Mouse (Mus musculus): ENCODE results near the gene Ermap. TPM values are rescaled to one million over a fixed set of nuclear protein-coding genes. Genes with fewer than 3 reads are reported as not detected.

Gene Ermap
- polyA plus RNA-seq (2012; ENCODE audit: insufficient read depth, insufficient read length, low replicate concordance, missing spikeins) = not detected in 2 replicates

GRCm38 (mm10) chr4:119189864-119190263 lies at the start of gene Ermap:
Gene Ermap (minus strand): TSS chr4:119190011.
- H3K4me1 ChIP-seq (ENCODE audit: control insufficient read depth, insufficient read depth, low read length) = no peaks in the 10 kb centered on the region
- WGBS = 81% methylated on average over 6 of the region's 6 CpGs

DNA sequence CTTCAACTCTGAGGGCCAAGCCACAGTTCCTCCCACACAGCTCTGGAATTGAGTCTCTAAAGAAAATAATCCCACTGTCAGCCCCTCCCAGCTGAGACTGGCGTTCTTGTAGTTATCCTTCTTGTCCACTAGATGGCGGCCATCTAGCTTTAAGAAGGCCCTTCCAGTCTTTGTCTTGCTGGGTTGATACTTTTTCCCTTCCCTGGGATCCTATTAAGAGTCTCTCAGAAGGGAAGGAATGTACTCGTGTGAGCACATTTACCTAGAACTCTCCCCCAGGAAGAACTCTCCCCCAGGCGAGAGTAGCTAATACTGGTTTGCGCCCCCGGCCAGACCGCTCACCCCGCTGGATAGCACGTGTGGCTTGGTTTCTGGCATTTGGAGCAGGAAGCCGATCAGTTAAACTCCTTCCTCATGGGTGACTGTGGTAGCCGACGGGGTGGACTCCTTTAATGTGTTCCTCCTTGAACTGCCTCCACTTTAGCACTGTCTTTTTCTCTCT lies 49.4 kb upstream of the Ermap start:
- H3K4me3 ChIP-seq (ENCODE audit: insufficient read depth, low read depth, low read length) = no peak overlapping the region
- H3K4me1 ChIP-seq (ENCODE audit: control insufficient read depth, insufficient read depth, low read length) = peaks cover 9% of the 10 kb centered on the region
- TF ChIP-seq CTCF (IDR thresholded peaks at IDR 0.05; ENCODE audit: insufficient read depth, low read depth, low read length) = no peak
- no peak for TF ChIP-seq POLR2A (IDR thresholded peaks at IDR 0.05; ENCODE audit: insufficient read depth, low read depth, low read length)
- 31% methylated on average over 12 of the region's 12 CpGs for WGBS
- no peak overlapping the region for H3K27ac ChIP-seq (ENCODE audit: insufficient read depth, low read depth, low read length)

More at GRCm38 (mm10) chr4:119189864-119190263, at the start of gene Ermap:
- no peak for TF ChIP-seq POLR2A (IDR thresholded peaks at IDR 0.05; ENCODE audit: insufficient read depth, low read depth, low read length)
- Histone ChIP-seq H3K4me3 (ENCODE audit: insufficient read depth, low read depth, low read length) (no peak within 1 kb of the TSS), H3K27ac (ENCODE audit: insufficient read depth, low read depth, low read length) (no peak within 1 kb of the TSS)

DNA sequence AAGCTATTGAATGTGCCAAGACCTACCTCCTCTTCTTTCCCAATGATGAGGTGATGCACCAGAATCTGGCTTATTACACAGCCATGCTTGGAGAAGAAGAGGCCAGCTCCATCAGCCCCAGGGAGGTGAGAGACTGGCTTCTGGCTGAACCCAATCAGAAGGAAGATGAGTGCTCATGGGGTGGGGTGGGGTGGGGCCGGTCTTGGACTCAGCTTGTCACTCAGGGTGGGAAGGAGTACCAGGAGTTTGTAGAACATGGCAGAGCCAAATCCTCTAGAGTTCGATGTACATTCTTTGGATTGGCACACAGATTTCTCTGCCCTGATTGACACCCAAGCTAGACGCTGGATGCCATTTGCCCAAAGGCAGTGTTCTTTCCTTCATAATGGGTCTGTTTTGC lies 48.9 kb upstream of the Ermap start:
- WGBS = 53% methylated on average over 3 of the region's 3 CpGs
- H3K4me3 ChIP-seq (ENCODE audit: insufficient read depth, low read depth, low read length) = no peak overlapping the region
- peaks cover 10% of the 10 kb centered on the region for H3K4me1 ChIP-seq (ENCODE audit: control insufficient read depth, insufficient read depth, low read length)
- no peak for TF ChIP-seq POLR2A (IDR thresholded peaks at IDR 0.05; ENCODE audit: insufficient read depth, low read depth, low read length)
- no peak for TF ChIP-seq CTCF (IDR thresholded peaks at IDR 0.05; ENCODE audit: insufficient read depth, low read depth, low read length)
- H3K27ac ChIP-seq (ENCODE audit: insufficient read depth, low read depth, low read length) = no peak overlapping the region

DNA sequence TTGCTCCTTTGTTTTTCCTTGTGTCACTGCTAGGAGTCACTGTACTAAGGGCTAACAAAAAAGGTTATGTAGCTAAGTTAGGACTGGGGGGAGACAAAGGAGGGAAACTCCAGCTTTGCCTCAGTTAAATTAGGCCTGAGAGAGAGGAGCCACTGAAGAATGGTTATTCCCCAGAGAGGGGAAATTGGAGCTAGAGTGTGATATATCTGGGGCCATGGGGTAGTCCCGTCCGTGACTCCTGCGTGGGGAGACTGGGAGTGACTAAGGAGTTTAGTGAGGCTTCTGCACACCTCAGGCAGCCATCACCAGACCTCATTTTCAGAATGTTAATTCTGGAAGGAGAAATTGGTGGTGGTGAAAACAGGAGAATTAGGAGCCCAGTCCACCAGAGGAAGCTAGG lies 44.5 kb upstream of the Ermap start:
- Histone ChIP-seq H3K4me1 (ENCODE audit: control insufficient read depth, insufficient read depth, low read length) (peaks cover 9% of the 10 kb centered on the region), H3K27ac (ENCODE audit: insufficient read depth, low read depth, low read length) (no peak overlapping the region), H3K4me3 (ENCODE audit: insufficient read depth, low read depth, low read length) (no peak overlapping the region)
- TF ChIP-seq CTCF (IDR thresholded peaks at IDR 0.05; ENCODE audit: insufficient read depth, low read depth, low read length) (no peak), POLR2A (IDR thresholded peaks at IDR 0.05; ENCODE audit: insufficient read depth, low read depth, low read length) (no peak)
- WGBS = 81% methylated on average over 3 of the region's 3 CpGs

- H3K27ac ChIP-seq (ENCODE audit: insufficient read depth, low read depth, low read length) = no peak overlapping the region
- peaks cover 7% of the 10 kb centered on the region for H3K4me1 ChIP-seq (ENCODE audit: control insufficient read depth, insufficient read depth, low read length)
- TF ChIP-seq POLR2A (IDR thresholded peaks at IDR 0.05; ENCODE audit: insufficient read depth, low read depth, low read length) (0 out of 2 replicates have a peak, but pooled peaks have one; percentile 19), CTCF (IDR thresholded peaks at IDR 0.05; ENCODE audit: insufficient read depth, low read depth, low read length) (peak; percentile 14; the same call in 1 of the 2 replicates)
- WGBS = under 1% methylated on average over 36 of the region's 36 CpGs
- peak overlapping the region; percentile 90 for H3K4me3 ChIP-seq (ENCODE audit: insufficient read depth, low read depth, low read length)
Measured at GRCm38 (mm10) chr4:119233256-119233901, 43.6 kb upstream of the Ermap start.

GRCm38 (mm10) chr4:119232410-119233255 lies 42.8 kb upstream of the Ermap start, which contains the start of the genes AU022252 and P3h1:
Gene AU022252 (minus strand): TSS chr4:119232712.
Gene P3h1 (plus strand): TSS chr4:119232915.
- H3K4me3 ChIP-seq (ENCODE audit: insufficient read depth, low read depth, low read length) = peak within 1 kb of the TSS; percentile 90
- H3K27ac ChIP-seq (ENCODE audit: insufficient read depth, low read depth, low read length) = no peak within 1 kb of the TSS
- under 1% methylated on average over 71 of the region's 71 CpGs for whole genome bisulfite sequencing
- H3K4me1 ChIP-seq (ENCODE audit: control insufficient read depth, insufficient read depth, low read length) = peaks cover 7% of the 10 kb centered on the region
- TF ChIP-seq CTCF (IDR thresholded peaks at IDR 0.05; ENCODE audit: insufficient read depth, low read depth, low read length) (0 out of 2 replicates have a peak, but pooled peaks have one; percentile 4), POLR2A (IDR thresholded peaks at IDR 0.05; ENCODE audit: insufficient read depth, low read depth, low read length) (peak; percentile 85)

DNA sequence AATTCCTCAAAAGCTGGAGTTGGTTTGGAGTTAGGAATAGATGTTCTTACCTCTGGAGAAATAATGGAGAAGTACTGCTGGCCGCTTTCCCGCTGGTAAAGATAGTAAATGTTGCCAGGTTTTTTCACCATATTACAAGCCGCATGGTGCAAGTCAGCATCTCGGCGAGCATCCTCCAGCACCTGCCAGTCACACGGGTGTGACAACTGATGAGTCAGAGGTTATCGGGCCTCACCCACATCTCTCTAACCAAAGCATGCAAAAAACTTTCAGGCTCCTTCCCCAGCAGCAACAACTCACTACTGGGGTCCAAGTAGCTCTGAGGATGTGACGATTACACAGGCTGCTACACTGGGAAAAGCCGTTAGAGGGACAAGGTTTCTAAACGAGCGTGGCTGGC lies 36.9 kb upstream of the Ermap start:
- 93% methylated on average over 11 of the region's 11 CpGs for WGBS
- H3K4me3 ChIP-seq (ENCODE audit: insufficient read depth, low read depth, low read length) = no peak overlapping the region
- H3K27ac ChIP-seq (ENCODE audit: insufficient read depth, low read depth, low read length) = no peak overlapping the region
- H3K4me1 ChIP-seq (ENCODE audit: control insufficient read depth, insufficient read depth, low read length) = no peaks in the 10 kb centered on the region
- no peak for TF ChIP-seq CTCF (IDR thresholded peaks at IDR 0.05; ENCODE audit: insufficient read depth, low read depth, low read length)
- TF ChIP-seq POLR2A (IDR thresholded peaks at IDR 0.05; ENCODE audit: insufficient read depth, low read depth, low read length) = no peak

DNA sequence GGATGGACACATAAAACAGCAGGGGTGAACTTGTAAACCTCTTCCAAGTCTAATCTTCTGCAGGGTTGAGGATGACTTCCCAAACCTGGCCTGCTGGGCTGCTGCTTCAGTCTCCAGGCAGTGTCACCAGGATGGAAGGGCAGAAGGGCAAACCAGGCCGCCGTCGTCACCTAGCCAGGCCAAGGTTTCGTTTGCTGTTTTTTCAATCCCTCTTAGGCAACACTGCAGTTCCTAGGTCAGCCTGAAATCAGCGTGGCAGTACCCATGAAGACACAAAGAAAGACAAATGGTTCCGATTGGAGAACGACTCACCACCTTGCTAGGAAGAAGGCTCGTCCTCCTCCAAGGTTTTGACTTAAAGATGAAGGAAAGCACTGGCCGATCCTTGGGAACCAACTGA lies 35.9 kb upstream of the Ermap start:
- 93% methylated on average over 9 of the region's 9 CpGs for WGBS
- TF ChIP-seq POLR2A (IDR thresholded peaks at IDR 0.05; ENCODE audit: insufficient read depth, low read depth, low read length) (no peak), CTCF (IDR thresholded peaks at IDR 0.05; ENCODE audit: insufficient read depth, low read depth, low read length) (no peak)
- H3K4me3 ChIP-seq (ENCODE audit: insufficient read depth, low read depth, low read length) = no peak overlapping the region
- no peaks in the 10 kb centered on the region for H3K4me1 ChIP-seq (ENCODE audit: control insufficient read depth, insufficient read depth, low read length)
- H3K27ac ChIP-seq (ENCODE audit: insufficient read depth, low read depth, low read length) = no peak overlapping the region

- TF ChIP-seq POLR2A (IDR thresholded peaks at IDR 0.05; ENCODE audit: insufficient read depth, low read depth, low read length) (no peak), CTCF (IDR thresholded peaks at IDR 0.05; ENCODE audit: insufficient read depth, low read depth, low read length) (no peak)
- Histone ChIP-seq H3K4me1 (ENCODE audit: control insufficient read depth, insufficient read depth, low read length) (no peaks in the 10 kb centered on the region), H3K27ac (ENCODE audit: insufficient read depth, low read depth, low read length) (no peak overlapping the region), H3K4me3 (ENCODE audit: insufficient read depth, low read depth, low read length) (no peak overlapping the region)
- WGBS = 98% methylated on average over 3 of the region's 3 CpGs
Measured at GRCm38 (mm10) chr4:119224534-119224933, 34.7 kb upstream of the Ermap start.

All from olfactory bulb, adult 2 months (tissue).